Mouse (Mus musculus) neural tube, embryonic 12.5 days (tissue): ENCODE data around the gene Asb17. TPM values are rescaled to one million over a fixed set of nuclear protein-coding genes. Genes with fewer than 3 reads are reported as not detected.

Experiments used
- ATAC-seq: fragments of 200-750 bp; cut with Nextera tagmentation; 2 replicates; pipeline ENCODE4 v1.8.0; 2017; ENCODE audit warnings: low read depth, mild to moderate bottlenecking, moderate TSS enrichment, moderate library complexity; ENCODE audit not compliant: low FRiP score
- H3K27ac ChIP-seq: fragments of 300-500 bp; sonication (generic); 2 replicates; pipeline ENCODE4 v1.5.1; 2016
- H3K27me3 ChIP-seq: fragments of 300-500 bp; sonication (generic); replicated peaks from 2 replicates; pipeline ENCODE4 v1.6.1; 2016; ENCODE audit warnings: mild to moderate bottlenecking
- H3K36me3 ChIP-seq: fragments of 300-500 bp; sonication (generic); 2 replicates; pipeline ENCODE4 v1.6.1; 2016; ENCODE audit warnings: mild to moderate bottlenecking
- H3K4me1 ChIP-seq: fragments of 300-500 bp; sonication (generic); 2 replicates; pipeline ENCODE4 v1.6.1; 2016
- H3K4me2 ChIP-seq: fragments of 300-500 bp; sonication (generic); replicated peaks from 2 replicates; pipeline ENCODE4 v1.6.1; 2016; ENCODE audit warnings: mild to moderate bottlenecking
- H3K4me3 ChIP-seq: fragments of 300-500 bp; sonication (generic); 2 replicates; pipeline ENCODE4 v1.5.1; 2016
- H3K9ac ChIP-seq: fragments of 300-500 bp; sonication (generic); 2 replicates; pipeline ENCODE4 v1.6.1; 2016; ENCODE audit warnings: mild to moderate bottlenecking
- H3K9me3 ChIP-seq: fragments of 300-500 bp; sonication (generic); 2 replicates; pipeline ENCODE4 v1.6.1; 2016; ENCODE audit warnings: mild to moderate bottlenecking
- WGBS: fragments of 180-500 bp; shearing (Covaris S2); methylation state at CpG from one replicate; pipeline ENCODE4 v1.1.7; 2016; 5-methylcytosine and 5-hydroxymethylcytosine counted together
- polyA plus RNA-seq: library from polyadenylated mRNA; unstranded; fragments of >200 nt; fragmentation: Nextera tagmentation; extraction: Ambion mirVana; gene quantifications from 2 replicates; pipeline ENCODE4 v1.2.1, GENCODE M21; 2016

Asb17 gene
- 0.14 TPM in 1 of 2 replicates, not detected in the other for polyA plus RNA-seq

- WGBS = 86% methylated on average over 10 of the region's 10 CpGs
- no peak for ATAC-seq
- H3K9ac ChIP-seq = no peak within 1 kb of the TSS
- no peaks in the 10 kb centered on the region for H3K27me3 ChIP-seq
- no peaks in the 10 kb centered on the region for H3K9me3 ChIP-seq
- no peaks in the 10 kb centered on the region for H3K36me3 ChIP-seq
- no peaks in the 10 kb centered on the region for H3K4me1 ChIP-seq
- H3K4me2 ChIP-seq = no peak within 1 kb of the TSS
- no peak within 1 kb of the TSS for H3K4me3 ChIP-seq
- H3K27ac ChIP-seq = no peak within 1 kb of the TSS
Observed at GRCm38 (mm10) chr3:153844030-153844429, at the start of gene Asb17. TSS of gene Asb17 (plus strand) at chr3:153844209.

GRCm38 (mm10) chr3:153797574-153797973 lies 46.4 kb upstream of the Asb17 start:
- 73% methylated on average over 7 of the region's 7 CpGs for WGBS
- no peaks in the 10 kb centered on the region for H3K27me3 ChIP-seq
- ATAC-seq = no peak
- no peaks in the 10 kb centered on the region for H3K4me1 ChIP-seq
- no peak overlapping the region for H3K9ac ChIP-seq
- H3K27ac ChIP-seq = no peak overlapping the region
- H3K9me3 ChIP-seq = no peaks in the 10 kb centered on the region
- H3K36me3 ChIP-seq = no peaks in the 10 kb centered on the region
- H3K4me2 ChIP-seq = no peak overlapping the region
- no peak overlapping the region for H3K4me3 ChIP-seq

GRCm38 (mm10) chr3:153799603-153800002 lies 44.4 kb upstream of the Asb17 start:
- no peaks in the 10 kb centered on the region for H3K27me3 ChIP-seq
- H3K36me3 ChIP-seq = no peaks in the 10 kb centered on the region
- no peak overlapping the region for H3K4me2 ChIP-seq
- 92% methylated on average over 11 of the region's 11 CpGs for WGBS
- no peak overlapping the region for H3K9ac ChIP-seq
- H3K9me3 ChIP-seq = no peaks in the 10 kb centered on the region
- no peaks in the 10 kb centered on the region for H3K4me1 ChIP-seq
- no peak overlapping the region for H3K27ac ChIP-seq
- no peak for ATAC-seq
- no peak overlapping the region for H3K4me3 ChIP-seq

- H3K4me2 ChIP-seq = no peak overlapping the region
- no peak overlapping the region for H3K4me3 ChIP-seq
- no peak for ATAC-seq
- H3K9me3 ChIP-seq = no peaks in the 10 kb centered on the region
- no peaks in the 10 kb centered on the region for H3K4me1 ChIP-seq
- no peaks in the 10 kb centered on the region for H3K27me3 ChIP-seq
- no peak overlapping the region for H3K27ac ChIP-seq
- no peak overlapping the region for H3K9ac ChIP-seq
- H3K36me3 ChIP-seq = no peaks in the 10 kb centered on the region
- WGBS = 83% methylated on average over 5 of the region's 5 CpGs
Observed at GRCm38 (mm10) chr3:153800690-153801089, 43.3 kb upstream of the Asb17 start.

GRCm38 (mm10) chr3:153801541-153801940 lies 42.5 kb upstream of the Asb17 start:
- Histone ChIP-seq H3K9ac (no peak overlapping the region), H3K27ac (no peak overlapping the region), H3K4me1 (peaks cover 7% of the 10 kb centered on the region), H3K4me2 (no peak overlapping the region), H3K27me3 (no peaks in the 10 kb centered on the region), H3K9me3 (no peaks in the 10 kb centered on the region), H3K36me3 (no peaks in the 10 kb centered on the region), H3K4me3 (no peak overlapping the region)
- no peak for ATAC-seq
- WGBS = 90% methylated on average over 6 of the region's 6 CpGs

- H3K27me3 ChIP-seq = no peaks in the 10 kb centered on the region
- H3K36me3 ChIP-seq = no peaks in the 10 kb centered on the region
- no peaks in the 10 kb centered on the region for H3K9me3 ChIP-seq
- H3K27ac ChIP-seq = no peak overlapping the region
- peaks cover 8% of the 10 kb centered on the region for H3K4me1 ChIP-seq
- no peak for ATAC-seq
- no peak overlapping the region for H3K4me3 ChIP-seq
- no peak overlapping the region for H3K4me2 ChIP-seq
- WGBS = 93% methylated on average over 5 of the region's 5 CpGs
- H3K9ac ChIP-seq = no peak overlapping the region
Observed at GRCm38 (mm10) chr3:153802640-153803039, 41.4 kb upstream of the Asb17 start.

GRCm38 (mm10) chr3:153804032-153804431 lies 40.0 kb upstream of the Asb17 start:
- no peak for ATAC-seq
- Histone ChIP-seq H3K27me3 (no peaks in the 10 kb centered on the region), H3K4me1 (peaks cover 8% of the 10 kb centered on the region), H3K9ac (no peak overlapping the region), H3K4me2 (no peak overlapping the region), H3K9me3 (no peaks in the 10 kb centered on the region), H3K4me3 (no peak overlapping the region), H3K36me3 (no peaks in the 10 kb centered on the region), H3K27ac (no peak overlapping the region)
- 91% methylated on average over 7 of the region's 7 CpGs for WGBS

- Histone ChIP-seq H3K9me3 (no peaks in the 10 kb centered on the region), H3K4me1 (peaks cover 8% of the 10 kb centered on the region), H3K36me3 (no peaks in the 10 kb centered on the region), H3K4me2 (peak overlapping the region; percentile 28; the same call in 1 of the 2 replicates), H3K4me3 (no peak overlapping the region), H3K9ac (no peak overlapping the region), H3K27ac (no peak overlapping the region), H3K27me3 (no peaks in the 10 kb centered on the region)
- WGBS = 40% methylated on average over 14 of the region's 14 CpGs
- ATAC-seq = peak; percentile 92
Observed at GRCm38 (mm10) chr3:153806077-153806772, 37.8 kb upstream of the Asb17 start.

GRCm38 (mm10) chr3:153806773-153807443 lies 37.1 kb upstream of the Asb17 start:
- Histone ChIP-seq H3K9ac (no peak overlapping the region), H3K27me3 (no peaks in the 10 kb centered on the region), H3K9me3 (no peaks in the 10 kb centered on the region), H3K36me3 (no peaks in the 10 kb centered on the region), H3K4me2 (no peak overlapping the region), H3K4me1 (peaks cover 8% of the 10 kb centered on the region), H3K27ac (no peak overlapping the region), H3K4me3 (no peak overlapping the region)
- peak; percentile 26; the same call in 1 of the 2 replicates for ATAC-seq
- 85% methylated on average over 9 of the region's 9 CpGs for WGBS

- no peak for ATAC-seq
- H3K27ac ChIP-seq = no peak overlapping the region
Observed at GRCm38 (mm10) chr3:153807444-153808149, 36.4 kb upstream of the Asb17 start.

GRCm38 (mm10) chr3:153808406-153808805 lies 35.6 kb upstream of the Asb17 start:
- Histone ChIP-seq H3K27me3 (no peaks in the 10 kb centered on the region), H3K27ac (no peak overlapping the region), H3K36me3 (no peaks in the 10 kb centered on the region), H3K9ac (no peak overlapping the region), H3K4me3 (no peak overlapping the region), H3K9me3 (no peaks in the 10 kb centered on the region), H3K4me1 (peaks cover 8% of the 10 kb centered on the region), H3K4me2 (no peak overlapping the region)
- WGBS = 80% methylated on average over 13 of the region's 13 CpGs
- ATAC-seq = no peak

More at GRCm38 (mm10) chr3:153807444-153808149, 36.4 kb upstream of the Asb17 start:
- 92% methylated on average over 9 of the region's 9 CpGs for WGBS
- no peaks in the 10 kb centered on the region for H3K27me3 ChIP-seq
- no peak overlapping the region for H3K4me3 ChIP-seq
- H3K36me3 ChIP-seq = no peaks in the 10 kb centered on the region
- H3K9ac ChIP-seq = no peak overlapping the region
- no peak overlapping the region for H3K4me2 ChIP-seq
- no peaks in the 10 kb centered on the region for H3K9me3 ChIP-seq
- H3K4me1 ChIP-seq = peaks cover 8% of the 10 kb centered on the region

GRCm38 (mm10) chr3:153814026-153814425 lies 30.0 kb upstream of the Asb17 start:
- H3K4me2 ChIP-seq = no peak overlapping the region
- H3K9ac ChIP-seq = no peak overlapping the region
- H3K9me3 ChIP-seq = no peaks in the 10 kb centered on the region
- no peak overlapping the region for H3K27ac ChIP-seq
- H3K36me3 ChIP-seq = no peaks in the 10 kb centered on the region
- no peaks in the 10 kb centered on the region for H3K4me1 ChIP-seq
- H3K27me3 ChIP-seq = no peaks in the 10 kb centered on the region
- no peak overlapping the region for H3K4me3 ChIP-seq
- no peak for ATAC-seq
- WGBS = 89% methylated on average over 8 of the region's 8 CpGs
